ENCODE assay signal across 25 mouse cellular contexts in the genomic region with DNA sequence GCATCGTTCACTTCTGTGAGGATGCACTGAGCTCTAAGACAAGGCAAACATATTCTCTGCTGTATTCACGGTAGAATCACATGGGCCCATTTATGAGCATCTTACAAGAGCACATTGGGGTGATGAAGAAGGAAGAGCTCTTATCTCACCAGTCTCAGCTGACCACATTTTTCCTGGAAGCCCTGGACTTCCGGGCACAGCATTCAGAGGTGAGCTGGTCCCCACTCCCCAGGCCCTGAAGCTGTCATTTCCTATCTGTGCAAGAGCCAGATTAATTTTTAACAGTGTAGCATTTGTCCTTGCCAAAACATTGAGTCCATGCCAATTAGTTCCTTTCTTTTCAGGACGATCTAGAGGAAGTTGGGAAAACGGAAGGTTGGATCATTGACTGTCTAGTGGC. TPM values are rescaled to one million over a fixed set of nuclear protein-coding genes. Genes with fewer than 3 reads are reported as not detected.
DNase-seq lines count a peak whose midpoint lies in the region; ATAC-seq and TF ChIP-seq lines count a peak whose summit lies in the region.
"Had no signal": no experiment of that assay in that cellular context is flagged by ENCODE, and none has a peak within 500 bp of the region (broad histone marks: within the 10 kb centered on the region; RNA-seq: fewer than 3 reads in every experiment).

No protein-coding gene starts in this region.

- peaks cover 76% of the 10 kb centered on the region for H3K36me3 ChIP-seq in liver, postnatal 0 days (replicated peaks; ENCODE audit: insufficient read depth, low read length)
- peaks cover 56% of the 10 kb centered on the region for H3K36me3 ChIP-seq in liver, embryonic 11.5 days (ENCODE audit: control insufficient read depth, insufficient read depth, low read length)

- peak; percentile 75 for ATAC-seq in liver, postnatal 0 days
- ATAC-seq in liver, embryonic 11.5 days (replicated peaks; ENCODE audit: low FRiP score) = no peak
- ATAC-seq: forebrain, embryonic 15.5 days; intestine, embryonic 16.5 days had no signal

- TF ChIP-seq CTCF in liver, postnatal 0 days (IDR thresholded peaks at IDR 0.05; ENCODE audit: low read depth) = no peak

- no peaks in the 10 kb centered on the region for H3K9me3 ChIP-seq in liver, postnatal 0 days (ENCODE audit: low read length)
- no peaks in the 10 kb centered on the region for H3K9me3 ChIP-seq in liver, embryonic 11.5 days (ENCODE audit: control insufficient read depth, low read length)
- H3K9me3 ChIP-seq: embryonic facial prominence, embryonic 13.5 days; forebrain, embryonic 10.5 days; forebrain, embryonic 15.5 days; heart, embryonic 12.5 days; hindbrain, embryonic 13.5 days; limb, embryonic 10.5 days; limb, embryonic 15.5 days; lung, embryonic 15.5 days had no signal

- no peak overlapping the region for H3K9ac ChIP-seq in liver, postnatal 0 days (replicated peaks)
- no peak overlapping the region for H3K9ac ChIP-seq in liver, embryonic 11.5 days (ENCODE audit: low read depth, low read length)
- H3K9ac ChIP-seq: embryonic facial prominence, embryonic 13.5 days; forebrain, embryonic 15.5 days; heart, embryonic 12.5 days; hindbrain, embryonic 13.5 days; limb, embryonic 15.5 days; lung, embryonic 15.5 days had no signal

- H3K27ac ChIP-seq in liver, postnatal 0 days (ENCODE audit: low read depth) = peak overlapping the region; percentile 51; the same call in 1 of the 2 replicates
- H3K27ac ChIP-seq in liver, embryonic 11.5 days (ENCODE audit: low read depth, low read length) = no peak overlapping the region
- H3K27ac ChIP-seq: embryonic facial prominence, embryonic 13.5 days; forebrain, embryonic 10.5 days; forebrain, embryonic 15.5 days; hindbrain, embryonic 13.5 days; limb, embryonic 10.5 days; limb, embryonic 15.5 days; lung, embryonic 15.5 days had no signal

- WGBS in liver, postnatal 0 days (ENCODE audit: insufficient replicate concordance) = 64% methylated on average over 5 of the region's 5 CpGs
- WGBS in liver, embryonic 11.5 days = 83% methylated on average over 5 of the region's 5 CpGs

- peaks cover 3% of the 10 kb centered on the region; the same call in 1 of the 2 replicates for H3K4me1 ChIP-seq in liver, postnatal 0 days (ENCODE audit: insufficient read depth)
- no peaks in the 10 kb centered on the region for H3K4me1 ChIP-seq in liver, embryonic 11.5 days (replicated peaks; ENCODE audit: control insufficient read depth, insufficient read depth, low read length)
- H3K4me1 ChIP-seq: embryonic facial prominence, embryonic 13.5 days; forebrain, embryonic 10.5 days; forebrain, embryonic 15.5 days; heart, embryonic 12.5 days; hindbrain, embryonic 13.5 days; limb, embryonic 10.5 days; limb, embryonic 15.5 days; lung, embryonic 15.5 days had no signal

- H3K4me3 ChIP-seq in liver, postnatal 0 days (ENCODE audit: low read depth, low read length) = no peak overlapping the region
- no peak overlapping the region for H3K4me3 ChIP-seq in liver, embryonic 11.5 days (ENCODE audit: low read depth, low read length)
- H3K4me3 ChIP-seq: embryonic facial prominence, embryonic 13.5 days; forebrain, embryonic 10.5 days; forebrain, embryonic 15.5 days; heart, embryonic 12.5 days; hindbrain, embryonic 13.5 days; limb, embryonic 10.5 days; limb, embryonic 15.5 days; lung, embryonic 15.5 days had no signal

- 0 out of 2 replicates have a peak, but pooled peaks have one; percentile 25 for TF ChIP-seq EP300 in liver, postnatal 0 days (IDR thresholded peaks at IDR 0.05; ENCODE audit: low read depth)

- H3K27me3 ChIP-seq in liver, postnatal 0 days (ENCODE audit: insufficient read depth, low read length) = no peaks in the 10 kb centered on the region
- no peaks in the 10 kb centered on the region for H3K27me3 ChIP-seq in liver, embryonic 11.5 days (replicated peaks; ENCODE audit: control insufficient read depth, insufficient read depth, low read length)
- H3K27me3 ChIP-seq: embryonic facial prominence, embryonic 13.5 days; forebrain, embryonic 15.5 days; heart, embryonic 12.5 days; hindbrain, embryonic 13.5 days; limb, embryonic 15.5 days; lung, embryonic 15.5 days had no signal

- peak; percentile 20 for DNase-seq in adrenal gland, postnatal 14 days
- no peak for DNase-seq in adrenal gland, postnatal 4 days (ENCODE audit: low spot score in 2 of 2)
- peak; percentile 54 for DNase-seq in kidney, adult 9 months
- DNase-seq in kidney, postnatal 4 days = no peak
- no peak for DNase-seq in liver, postnatal 0 days
- no peak for DNase-seq in liver, embryonic 11.5 days (ENCODE audit: low spot score)
- DNase-seq in yolk sac, embryonic 10.5 days (ENCODE audit: low spot score) = peak; percentile 32
- DNase-seq: cerebellum, adult 18-20 months; cerebellum, postnatal 10 days; gastrocnemius, postnatal 25 days; heart, adult 11 months; heart, postnatal 4 days; layer of hippocampus, adult 9-11 months; midbrain, embryonic 14.5 days; thymus, adult 2 months; thymus, postnatal 4 days had no signal

- no peak overlapping the region for H3K4me2 ChIP-seq in liver, postnatal 0 days (ENCODE audit: low read depth, low read length)
- no peak overlapping the region for H3K4me2 ChIP-seq in liver, embryonic 11.5 days
- H3K4me2 ChIP-seq: embryonic facial prominence, embryonic 13.5 days; forebrain, embryonic 15.5 days; heart, embryonic 12.5 days; hindbrain, embryonic 13.5 days; limb, embryonic 15.5 days; lung, embryonic 15.5 days had no signal

RNA-seq across cellular contexts. Expression of gene Lgals8, which starts 30.9 kb away (rescaled TPM):
- total RNA-seq in adrenal gland, postnatal 14 days (2021) = 59.3 and 67.7 TPM in 2 replicates
- 10 to 100 TPM; 74.8 to 80.3 TPM for total RNA-seq in adrenal gland, postnatal 4 days (2021)
- 16.2 and 16.5 TPM in 2 replicates for polyA plus RNA-seq in liver, postnatal 0 days (2015; fragmentation: Nextera tagmentation; extraction: Ambion mirVana)
- 17.4 and 19.7 TPM in 2 replicates for polyA plus RNA-seq in liver, embryonic 11.5 days (2014; fragmentation: Nextera tagmentation; extraction: Ambion mirVana)

RNA-seq across cellular contexts. Expression of gene Heatr1, which starts 39.0 kb away (rescaled TPM):
- 39.8 and 42.6 TPM in 2 replicates for total RNA-seq in adrenal gland, postnatal 14 days (2021)
- 10 to 100 TPM; 37.7 to 40.1 TPM for total RNA-seq in adrenal gland, postnatal 4 days (2021)
- polyA plus RNA-seq in liver, postnatal 0 days (2015; fragmentation: Nextera tagmentation; extraction: Ambion mirVana) = 5.0 and 5.4 TPM in 2 replicates
- polyA plus RNA-seq in liver, embryonic 11.5 days (2014; fragmentation: Nextera tagmentation; extraction: Ambion mirVana) = 48.8 and 56.7 TPM in 2 replicates

Comparison
In these comparisons a context has a peak if more than half of its experiments do, and no peak if none do; other contexts are left out.
1. DNase-seq: peak in adrenal gland, postnatal 14 days (single experiment), kidney, adult 9 months (single experiment) and yolk sac, embryonic 10.5 days (single experiment); none in adrenal gland, postnatal 4 days (0 of 2), kidney, postnatal 4 days (0 of 2), liver, postnatal 0 days (single experiment) and liver, embryonic 11.5 days (single experiment).